In the genomic region with DNA sequence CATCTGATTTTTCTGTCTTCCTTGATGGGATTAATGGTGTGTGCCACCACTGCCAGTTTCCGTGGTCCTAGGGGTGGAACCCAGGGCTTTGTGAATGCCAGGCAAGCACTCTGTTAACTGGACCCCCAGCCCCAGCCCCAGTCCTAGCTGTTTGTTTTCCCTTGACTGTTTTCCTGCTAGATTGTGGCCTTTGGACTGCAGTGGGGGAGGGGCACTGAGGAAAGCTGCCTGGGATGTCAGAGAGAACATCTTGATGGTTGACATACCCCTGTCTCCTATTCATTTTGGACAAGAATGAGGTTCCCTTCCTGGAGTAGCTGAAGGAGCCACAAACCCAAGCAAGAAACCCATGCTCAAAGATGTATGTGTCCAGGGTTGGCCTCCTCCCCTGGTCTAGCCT, we compare ENCODE assay signal across 18 mouse cellular contexts.
A peak's percentile ranks its signal among the peaks of the same experiment; 100 is the strongest.
DNase-seq lines count a peak whose midpoint lies in the region; ATAC-seq and TF ChIP-seq lines count a peak whose summit lies in the region.
"Had no signal": no experiment of that assay in that cellular context is flagged by ENCODE, and none has a peak within 500 bp of the region (broad histone marks: within the 10 kb centered on the region; RNA-seq: fewer than 3 reads in every experiment).

No protein-coding gene starts in this region.

- no peak for TF ChIP-seq EP300 in liver, postnatal 0 days (IDR thresholded peaks at IDR 0.05; ENCODE audit: low read depth)

- 45% methylated on average over 1 of the region's 1 CpGs for WGBS in heart, embryonic 10.5 days
- 73% methylated on average over 1 of the region's 1 CpGs for WGBS in liver, adult 2 months
- WGBS in liver, postnatal 0 days (ENCODE audit: insufficient replicate concordance): 42% methylated on average over 1 of the region's 1 CpGs

- no peak for ATAC-seq in liver, postnatal 0 days

- no peak for DNase-seq in heart, embryonic 10.5 days (ENCODE audit: low spot score)
- no peak for DNase-seq in heart, postnatal 36 days
- DNase-seq in liver, adult 2 months (ENCODE audit: extremely low read depth, low read depth, low spot score): peak; percentile 14
- DNase-seq in liver, postnatal 0 days: no peak
- DNase-seq in kidney, postnatal 4 days: peak; percentile 41 to 61
- no peak for DNase-seq in frontal cortex, postnatal 14 days (ENCODE audit: low spot score in 2 of 2)
- DNase-seq in lung, postnatal 4 days: no peak
- DNase-seq: adrenal gland, postnatal 10 days; cerebellum, adult 8-10 months; cerebellum, postnatal 36 days; gastrocnemius, postnatal 10 days; layer of hippocampus, postnatal 36 days; thymus, adult 18-20 months; thymus, postnatal 36 days had no signal

- H3K4me1 ChIP-seq in heart, embryonic 10.5 days: peaks cover 51% of the 10 kb centered on the region
- no peaks in the 10 kb centered on the region; the same call in 1 of the 2 replicates for H3K4me1 ChIP-seq in liver, adult 2 months (ENCODE audit: control insufficient read depth, insufficient read depth, low read length)
- peaks cover 18% of the 10 kb centered on the region for H3K4me1 ChIP-seq in liver, postnatal 0 days (ENCODE audit: insufficient read depth)

- no peaks in the 10 kb centered on the region for H3K79me2 ChIP-seq in liver, adult 2 months (ENCODE audit: control insufficient read depth, insufficient read depth, low read length)

- no peak overlapping the region for H3K9ac ChIP-seq in liver, adult 2 months (ENCODE audit: low read depth, low read length)
- no peak overlapping the region for H3K9ac ChIP-seq in liver, postnatal 0 days (replicated peaks)
- H3K9ac ChIP-seq: forebrain, embryonic 12.5 days; liver, embryonic 14.5 days; stomach, embryonic 15.5 days had no signal

- H3K36me3 ChIP-seq in heart, embryonic 10.5 days: no peaks in the 10 kb centered on the region
- no peaks in the 10 kb centered on the region for H3K36me3 ChIP-seq in liver, adult 2 months (ENCODE audit: control insufficient read depth, insufficient read depth, low read length)
- no peaks in the 10 kb centered on the region for H3K36me3 ChIP-seq in liver, postnatal 0 days (replicated peaks; ENCODE audit: insufficient read depth, low read length)
- H3K36me3 ChIP-seq: forebrain, embryonic 12.5 days; stomach, embryonic 15.5 days had no signal

- 0 out of 2 replicates have a peak, but pooled peaks cover 3% of the 10 kb centered on the region for H3K27me3 ChIP-seq in heart, embryonic 10.5 days (ENCODE audit: insufficient read depth, poor library complexity, severe bottlenecking)
- no peaks in the 10 kb centered on the region for H3K27me3 ChIP-seq in liver, adult 2 months (ENCODE audit: control insufficient read depth, insufficient read depth, low read length)
- H3K27me3 ChIP-seq in liver, postnatal 0 days (ENCODE audit: insufficient read depth, low read length): no peaks in the 10 kb centered on the region
- H3K27me3 ChIP-seq: stomach, embryonic 15.5 days had no signal

- intact Hi-C loops in heart, postnatal 36 days (cut with DNase I): no loop called here

- no peaks in the 10 kb centered on the region for H3K9me3 ChIP-seq in heart, embryonic 10.5 days
- no peaks in the 10 kb centered on the region for H3K9me3 ChIP-seq in liver, postnatal 0 days (ENCODE audit: low read length)
- H3K9me3 ChIP-seq: forebrain, embryonic 12.5 days; stomach, embryonic 15.5 days had no signal

- H3K27ac ChIP-seq in heart, embryonic 10.5 days: peak overlapping the region; percentile 71
- no peak overlapping the region for H3K27ac ChIP-seq in liver, adult 2 months (replicated peaks; ENCODE audit: insufficient read depth, low read depth, low read length)
- H3K27ac ChIP-seq in liver, postnatal 0 days (ENCODE audit: low read depth): no peak overlapping the region
- H3K27ac ChIP-seq: forebrain, embryonic 12.5 days; liver, embryonic 14.5 days had no signal

- TF ChIP-seq POLR2A in liver, adult 2 months (IDR thresholded peaks at IDR 0.05; ENCODE audit: extremely low read depth, insufficient read depth, low read length): no peak

- TF ChIP-seq CTCF in liver, adult 2 months (IDR thresholded peaks at IDR 0.05; ENCODE audit: low read depth, low read length): no peak
- TF ChIP-seq CTCF in liver, postnatal 0 days (IDR thresholded peaks at IDR 0.05; ENCODE audit: low read depth): no peak

- no peak overlapping the region for H3K4me3 ChIP-seq in heart, embryonic 10.5 days
- H3K4me3 ChIP-seq in liver, adult 2 months (ENCODE audit: insufficient read depth, low read depth, low read length): no peak overlapping the region
- H3K4me3 ChIP-seq in liver, postnatal 0 days (ENCODE audit: low read depth, low read length): no peak overlapping the region
- H3K4me3 ChIP-seq: forebrain, embryonic 12.5 days; stomach, embryonic 15.5 days had no signal

- no peak overlapping the region for H3K4me2 ChIP-seq in liver, postnatal 0 days (ENCODE audit: low read depth, low read length)
- H3K4me2 ChIP-seq: forebrain, embryonic 12.5 days; heart, embryonic 11.5 days; stomach, embryonic 15.5 days had no signal

Comparison
In these comparisons a context has a peak if more than half of its experiments do, and no peak if none do; other contexts are left out.
1. DNase-seq: peak in liver, adult 2 months (single experiment) and kidney, postnatal 4 days (2 of 2); none in heart, embryonic 10.5 days (single experiment), heart, postnatal 36 days (0 of 2), liver, postnatal 0 days (single experiment), frontal cortex, postnatal 14 days (0 of 2) and lung, postnatal 4 days (0 of 2).